Mouse (Mus musculus): Measurements from ENCODE around the gene Zfp366. TPM values are rescaled to one million over a fixed set of nuclear protein-coding genes. Genes with fewer than 3 reads are reported as not detected.

The Zfp366 gene
- polyA plus RNA-seq, 1 experiment from 2014 or later, result 0.14 TPM

GRCm38 (mm10) chr13:99212976-99213375 lies 28.4 kb downstream of the Zfp366 start:
- H3K4me3 ChIP-seq (replicated peaks), result no peak overlapping the region
- ATAC-seq (ENCODE audit: insufficient read depth), result no peak
- H3K4me2 ChIP-seq, result no peak overlapping the region
- no peaks in the 10 kb centered on the region for H3K4me1 ChIP-seq (replicated peaks)
- no peak overlapping the region for H3K9ac ChIP-seq
- WGBS (ENCODE audit: insufficient replicate concordance), result 60% methylated on average over 5 of the region's 5 CpGs
- no peak overlapping the region for H3K27ac ChIP-seq (replicated peaks)
- H3K27me3 ChIP-seq, result no peaks in the 10 kb centered on the region
- no peaks in the 10 kb centered on the region for H3K36me3 ChIP-seq (replicated peaks)
- H3K9me3 ChIP-seq (replicated peaks), result no peaks in the 10 kb centered on the region

DNA sequence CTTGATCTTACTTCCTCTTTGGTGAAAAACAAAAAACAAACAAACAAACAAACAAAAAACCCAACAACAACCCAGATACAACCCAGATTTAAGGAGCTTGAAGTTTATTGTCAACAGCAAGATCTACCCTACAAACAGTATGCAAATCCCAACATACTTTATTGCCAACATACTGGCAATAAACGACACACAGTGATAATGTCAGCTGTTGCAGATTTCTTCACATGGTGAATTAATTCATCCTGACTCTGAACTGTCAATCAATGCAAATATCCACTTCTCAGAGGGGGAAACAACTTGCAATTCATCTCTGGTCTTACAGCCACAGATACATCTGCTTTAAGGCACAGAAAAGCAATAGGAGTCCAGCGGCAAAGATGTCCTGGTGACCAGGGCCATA lies 31.4 kb downstream of the Zfp366 start:
- 58% methylated on average over 2 of the region's 2 CpGs for WGBS (ENCODE audit: insufficient replicate concordance)
- no peaks in the 10 kb centered on the region for H3K36me3 ChIP-seq (replicated peaks)
- ATAC-seq (ENCODE audit: insufficient read depth), result no peak
- H3K4me2 ChIP-seq, result no peak overlapping the region
- H3K27me3 ChIP-seq, result no peaks in the 10 kb centered on the region
- no peak overlapping the region for H3K27ac ChIP-seq (replicated peaks)
- no peak overlapping the region for H3K9ac ChIP-seq
- H3K4me3 ChIP-seq (replicated peaks), result no peak overlapping the region
- H3K4me1 ChIP-seq (replicated peaks), result no peaks in the 10 kb centered on the region
- H3K9me3 ChIP-seq (replicated peaks), result no peaks in the 10 kb centered on the region

GRCm38 (mm10) chr13:99217984-99218383 lies 33.4 kb downstream of the Zfp366 start:
- Histone ChIP-seq H3K36me3 (replicated peaks) (no peaks in the 10 kb centered on the region), H3K4me3 (replicated peaks) (no peak overlapping the region), H3K27me3 (no peaks in the 10 kb centered on the region), H3K4me2 (no peak overlapping the region), H3K9ac (no peak overlapping the region), H3K4me1 (replicated peaks) (no peaks in the 10 kb centered on the region), H3K27ac (replicated peaks) (no peak overlapping the region), H3K9me3 (replicated peaks) (no peaks in the 10 kb centered on the region)
- ATAC-seq (ENCODE audit: insufficient read depth), result no peak
- WGBS (ENCODE audit: insufficient replicate concordance), result 18% methylated on average over 4 of the region's 4 CpGs

- Histone ChIP-seq H3K27ac (replicated peaks) (no peak overlapping the region), H3K9ac (no peak overlapping the region), H3K9me3 (replicated peaks) (no peaks in the 10 kb centered on the region), H3K27me3 (no peaks in the 10 kb centered on the region), H3K4me2 (no peak overlapping the region), H3K36me3 (replicated peaks) (no peaks in the 10 kb centered on the region), H3K4me3 (replicated peaks) (no peak overlapping the region), H3K4me1 (replicated peaks) (no peaks in the 10 kb centered on the region)
- 71% methylated on average over 4 of the region's 4 CpGs for WGBS (ENCODE audit: insufficient replicate concordance)
- ATAC-seq (ENCODE audit: insufficient read depth), result no peak
Observed at GRCm38 (mm10) chr13:99219586-99219985, 35.0 kb downstream of the Zfp366 start.

DNA sequence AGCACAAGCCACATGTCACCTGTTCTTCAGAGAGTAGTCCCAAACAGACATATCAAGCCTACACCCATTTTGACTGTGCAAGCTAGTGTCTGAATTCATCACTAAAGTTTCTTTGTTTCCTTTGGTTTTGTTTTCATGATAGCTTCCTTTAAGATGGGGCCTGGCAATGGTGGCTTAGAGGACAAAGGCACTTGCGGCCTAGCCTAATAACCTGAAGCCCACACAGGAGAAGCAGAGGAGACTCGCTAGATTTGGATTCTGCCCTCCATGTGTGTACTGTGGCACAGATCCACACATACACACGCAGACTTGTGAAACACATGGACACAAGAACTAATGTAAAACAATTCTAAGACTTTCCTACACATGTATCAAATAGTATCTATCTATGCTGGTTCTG lies 37.4 kb downstream of the Zfp366 start:
- ATAC-seq (ENCODE audit: insufficient read depth), result no peak
- 71% methylated on average over 3 of the region's 3 CpGs for WGBS (ENCODE audit: insufficient replicate concordance)
- H3K4me3 ChIP-seq (replicated peaks), result no peak overlapping the region

DNA sequence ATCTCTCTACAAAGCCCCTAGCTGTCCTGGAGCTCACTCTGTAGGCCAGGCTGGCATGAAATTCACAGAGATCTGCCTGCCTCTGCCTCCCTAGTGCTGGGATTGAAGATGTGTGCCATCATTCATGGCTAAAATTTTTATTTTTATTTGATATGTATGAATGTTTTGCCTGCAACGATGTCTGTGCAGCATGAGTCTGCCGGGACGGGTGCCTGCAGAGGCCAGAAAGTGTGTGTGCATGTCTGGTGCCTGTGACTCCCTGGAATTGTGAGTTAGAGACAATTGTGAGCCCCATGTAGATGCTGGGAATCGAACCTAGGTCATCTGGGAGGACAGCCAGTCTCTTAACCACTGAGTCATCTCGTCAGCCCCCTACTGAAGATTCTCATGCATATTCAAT lies 37.9 kb downstream of the Zfp366 start:
- Histone ChIP-seq H3K9me3 (replicated peaks) (no peaks in the 10 kb centered on the region), H3K9ac (no peak overlapping the region), H3K27me3 (no peaks in the 10 kb centered on the region), H3K4me1 (replicated peaks) (no peaks in the 10 kb centered on the region; the same call in 1 of the 2 replicates), H3K27ac (replicated peaks) (no peak overlapping the region), H3K4me2 (no peak overlapping the region), H3K36me3 (replicated peaks) (no peaks in the 10 kb centered on the region), H3K4me3 (replicated peaks) (no peak overlapping the region)
- WGBS (ENCODE audit: insufficient replicate concordance), result 67% methylated on average over 5 of the region's 5 CpGs
- ATAC-seq (ENCODE audit: insufficient read depth), result no peak

More for the DNA sequence above, 37.4 kb downstream of the Zfp366 start:
- H3K27me3 ChIP-seq, result no peaks in the 10 kb centered on the region
- no peaks in the 10 kb centered on the region for H3K36me3 ChIP-seq (replicated peaks)
- no peaks in the 10 kb centered on the region for H3K9me3 ChIP-seq (replicated peaks)
- no peaks in the 10 kb centered on the region for H3K4me1 ChIP-seq (replicated peaks)
- no peak overlapping the region for H3K9ac ChIP-seq
- H3K27ac ChIP-seq (replicated peaks), result no peak overlapping the region
- H3K4me2 ChIP-seq, result no peak overlapping the region

GRCm38 (mm10) chr13:99223321-99223884 lies 38.8 kb downstream of the Zfp366 start:
- 58% methylated on average over 8 of the region's 8 CpGs for WGBS (ENCODE audit: insufficient replicate concordance)
- no peak for ATAC-seq (ENCODE audit: insufficient read depth)
- H3K27me3 ChIP-seq, result no peaks in the 10 kb centered on the region

DNA sequence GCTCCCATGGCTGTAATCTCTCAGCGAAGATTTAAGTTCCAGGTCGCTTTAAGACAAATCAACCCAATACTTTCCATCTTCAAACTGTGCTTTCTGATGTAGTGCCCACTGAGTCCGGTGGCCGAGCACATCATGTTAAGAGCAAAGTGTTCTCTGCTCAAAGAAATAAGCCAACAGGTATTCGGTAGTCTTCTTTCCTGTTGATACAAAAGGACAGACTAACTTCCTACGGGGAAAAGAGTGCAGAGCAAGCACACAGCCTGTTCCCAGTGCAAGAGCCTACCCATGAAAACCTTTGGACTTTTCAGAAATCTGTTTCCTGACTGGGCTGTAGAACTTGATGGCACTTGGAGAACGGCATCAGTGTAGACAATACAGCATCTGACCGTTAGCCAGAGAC lies 39.3 kb downstream of the Zfp366 start:
- Histone ChIP-seq H3K9ac (no peak overlapping the region), H3K36me3 (replicated peaks) (no peaks in the 10 kb centered on the region), H3K27ac (replicated peaks) (no peak overlapping the region), H3K4me1 (replicated peaks) (peaks cover 3% of the 10 kb centered on the region; the same call in 1 of the 2 replicates), H3K27me3 (no peaks in the 10 kb centered on the region), H3K9me3 (replicated peaks) (no peaks in the 10 kb centered on the region), H3K4me3 (replicated peaks) (no peak overlapping the region), H3K4me2 (no peak overlapping the region)
- no peak for ATAC-seq (ENCODE audit: insufficient read depth)
- 67% methylated on average over 8 of the region's 8 CpGs for WGBS (ENCODE audit: insufficient replicate concordance)

More at GRCm38 (mm10) chr13:99223321-99223884, 38.8 kb downstream of the Zfp366 start:
- Histone ChIP-seq H3K4me1 (replicated peaks) (peaks cover 3% of the 10 kb centered on the region; the same call in 1 of the 2 replicates), H3K27ac (replicated peaks) (no peak overlapping the region), H3K4me2 (no peak overlapping the region), H3K36me3 (replicated peaks) (no peaks in the 10 kb centered on the region), H3K9ac (no peak overlapping the region), H3K4me3 (replicated peaks) (no peak overlapping the region), H3K9me3 (replicated peaks) (no peaks in the 10 kb centered on the region)

DNA sequence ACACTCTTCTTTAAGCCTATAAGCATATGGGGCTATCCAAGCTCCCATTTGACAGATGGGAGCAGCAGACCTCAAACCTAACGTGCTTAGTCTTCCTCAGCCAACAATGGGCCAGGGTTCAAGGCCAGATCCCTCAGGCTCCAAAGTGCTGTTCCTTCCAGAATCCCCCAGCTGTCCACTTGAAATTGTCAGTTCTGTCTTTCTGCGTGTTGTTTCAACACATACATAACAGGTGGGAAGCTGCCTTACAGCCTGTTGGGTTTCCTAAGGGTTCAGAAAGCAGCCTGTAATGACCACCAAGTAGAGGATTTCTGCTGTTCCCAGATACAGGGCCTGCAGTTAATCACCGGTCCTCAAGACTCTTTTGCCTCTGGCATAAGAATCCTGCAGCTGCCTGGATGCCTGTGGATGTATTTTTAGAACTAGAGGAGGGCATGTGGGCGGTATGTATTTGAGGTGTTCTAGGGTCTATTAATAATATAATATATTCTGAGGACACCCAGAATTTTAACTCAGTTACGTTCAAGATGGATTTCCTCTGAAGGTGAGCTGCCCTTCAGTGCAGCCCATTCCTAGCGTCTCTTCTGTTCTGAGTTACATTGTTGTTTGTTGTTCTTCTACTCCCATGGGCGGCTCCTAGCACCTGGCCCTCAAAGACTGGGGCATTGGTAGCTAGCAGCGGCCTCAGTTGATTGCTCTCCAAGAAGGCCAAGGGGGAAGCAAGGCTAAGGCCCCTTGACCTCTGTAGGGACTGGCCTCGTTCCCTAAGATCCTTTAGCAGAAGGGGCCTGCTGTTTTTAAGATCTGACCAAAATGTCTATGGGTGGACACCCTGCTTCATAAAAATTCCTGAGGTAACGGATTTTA lies 41.0 kb downstream of the Zfp366 start:
- Histone ChIP-seq H3K4me3 (replicated peaks) (no peak overlapping the region), H3K4me1 (replicated peaks) (peaks cover 3% of the 10 kb centered on the region; the same call in 1 of the 2 replicates), H3K4me2 (no peak overlapping the region), H3K27ac (replicated peaks) (no peak overlapping the region), H3K27me3 (no peaks in the 10 kb centered on the region), H3K9me3 (replicated peaks) (no peaks in the 10 kb centered on the region), H3K36me3 (replicated peaks) (no peaks in the 10 kb centered on the region), H3K9ac (no peak overlapping the region)
- ATAC-seq (ENCODE audit: insufficient read depth), result no peak
- WGBS (ENCODE audit: insufficient replicate concordance), result 65% methylated on average over 10 of the region's 10 CpGs

- Histone ChIP-seq H3K36me3 (replicated peaks) (no peaks in the 10 kb centered on the region), H3K27ac (replicated peaks) (no peak overlapping the region), H3K4me3 (replicated peaks) (no peak overlapping the region), H3K9ac (no peak overlapping the region), H3K27me3 (no peaks in the 10 kb centered on the region), H3K4me1 (replicated peaks) (peaks cover 3% of the 10 kb centered on the region; the same call in 1 of the 2 replicates), H3K9me3 (replicated peaks) (no peaks in the 10 kb centered on the region), H3K4me2 (no peak overlapping the region)
- ATAC-seq (ENCODE audit: insufficient read depth), result no peak
- WGBS (ENCODE audit: insufficient replicate concordance), result 59% methylated on average over 3 of the region's 3 CpGs
Observed at GRCm38 (mm10) chr13:99226809-99227208, 42.2 kb downstream of the Zfp366 start.

DNA sequence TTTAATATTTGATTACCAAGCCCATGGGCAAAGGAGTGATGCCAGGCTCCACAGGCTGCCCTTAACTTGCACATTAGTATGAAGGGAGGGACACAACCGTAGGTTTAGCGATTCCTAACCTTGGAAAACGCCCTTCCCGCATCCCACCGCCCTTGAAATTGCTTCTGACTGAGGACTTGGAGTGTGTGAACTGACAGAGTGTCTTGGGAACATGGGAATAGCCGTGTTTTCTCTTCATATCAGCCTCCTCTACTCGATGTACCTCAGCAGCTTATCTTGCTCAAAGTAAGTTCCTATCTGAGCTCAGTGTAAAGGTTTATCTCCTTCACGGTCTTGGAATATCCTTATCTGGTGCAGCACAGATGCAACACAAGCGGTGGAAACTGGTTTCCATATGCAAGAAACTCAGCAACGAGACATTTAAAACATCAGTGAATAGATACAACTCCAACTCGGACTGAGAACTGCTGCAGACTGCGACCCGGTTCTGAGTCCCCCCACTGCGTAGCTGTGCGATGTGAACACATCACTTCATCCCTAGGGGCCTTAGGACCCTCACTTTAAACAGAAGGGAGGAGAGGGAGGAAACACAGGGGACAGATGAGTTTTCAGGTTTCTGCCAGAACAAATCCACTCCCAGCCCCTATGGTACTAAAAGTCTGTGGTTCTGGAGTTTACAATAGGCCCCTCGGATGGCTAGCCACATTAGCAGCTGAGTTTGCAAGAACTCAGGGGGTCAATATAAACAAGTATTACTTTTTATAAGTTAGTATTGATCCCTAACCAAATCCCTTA lies 43.0 kb downstream of the Zfp366 start:
- Histone ChIP-seq H3K36me3 (replicated peaks) (no peaks in the 10 kb centered on the region), H3K4me3 (replicated peaks) (no peak overlapping the region), H3K27ac (replicated peaks) (no peak overlapping the region), H3K9me3 (replicated peaks) (no peaks in the 10 kb centered on the region), H3K9ac (no peak overlapping the region), H3K4me1 (replicated peaks) (peaks cover 3% of the 10 kb centered on the region; the same call in 1 of the 2 replicates), H3K27me3 (no peaks in the 10 kb centered on the region), H3K4me2 (no peak overlapping the region)
- 50% methylated on average over 16 of the region's 16 CpGs for WGBS (ENCODE audit: insufficient replicate concordance)
- ATAC-seq (ENCODE audit: insufficient read depth), result no peak

Measured in liver, embryonic 15.5 days (tissue).